Mouse (Mus musculus): Measurements from ENCODE around the gene Zfyve28.

DNA sequence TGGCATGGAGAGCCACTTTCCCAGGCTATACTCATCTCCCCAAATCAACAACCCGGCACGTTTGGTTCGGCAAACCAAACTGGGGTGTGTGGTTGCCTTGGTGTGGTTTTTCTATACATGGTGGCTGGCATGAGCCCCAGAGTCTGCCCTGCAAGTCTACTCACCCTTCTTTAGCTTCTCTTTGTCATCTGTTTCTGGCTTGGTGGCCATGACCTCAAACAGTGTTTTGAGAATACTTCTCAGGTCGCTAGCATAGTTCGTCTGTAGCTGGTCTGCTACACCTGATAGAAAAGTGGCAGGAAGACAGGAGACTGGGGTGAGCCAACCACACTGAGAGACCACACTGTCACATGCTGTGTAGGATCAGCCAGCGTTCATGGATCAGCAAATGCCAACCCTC is 89.6 kb downstream of the Zfyve28 start:
- TF ChIP-seq POLR2A (IDR thresholded peaks at IDR 0.05; ENCODE audit: borderline replicate concordance, extremely low read depth, low read depth, low read length) (no peak), CTCF (IDR thresholded peaks at IDR 0.05; ENCODE audit: insufficient read depth, low read length) (no peak)

Data from lung, adult 2 months (tissue).